Mouse (Mus musculus): ENCODE measurements at regions not wholly inside any gene's neighbourhood (a gene's known extent, or its start where the extent isn't known, plus 50 kb on each side); places are given as distances from the start of the nearest gene placed in this dataset.

DNA sequence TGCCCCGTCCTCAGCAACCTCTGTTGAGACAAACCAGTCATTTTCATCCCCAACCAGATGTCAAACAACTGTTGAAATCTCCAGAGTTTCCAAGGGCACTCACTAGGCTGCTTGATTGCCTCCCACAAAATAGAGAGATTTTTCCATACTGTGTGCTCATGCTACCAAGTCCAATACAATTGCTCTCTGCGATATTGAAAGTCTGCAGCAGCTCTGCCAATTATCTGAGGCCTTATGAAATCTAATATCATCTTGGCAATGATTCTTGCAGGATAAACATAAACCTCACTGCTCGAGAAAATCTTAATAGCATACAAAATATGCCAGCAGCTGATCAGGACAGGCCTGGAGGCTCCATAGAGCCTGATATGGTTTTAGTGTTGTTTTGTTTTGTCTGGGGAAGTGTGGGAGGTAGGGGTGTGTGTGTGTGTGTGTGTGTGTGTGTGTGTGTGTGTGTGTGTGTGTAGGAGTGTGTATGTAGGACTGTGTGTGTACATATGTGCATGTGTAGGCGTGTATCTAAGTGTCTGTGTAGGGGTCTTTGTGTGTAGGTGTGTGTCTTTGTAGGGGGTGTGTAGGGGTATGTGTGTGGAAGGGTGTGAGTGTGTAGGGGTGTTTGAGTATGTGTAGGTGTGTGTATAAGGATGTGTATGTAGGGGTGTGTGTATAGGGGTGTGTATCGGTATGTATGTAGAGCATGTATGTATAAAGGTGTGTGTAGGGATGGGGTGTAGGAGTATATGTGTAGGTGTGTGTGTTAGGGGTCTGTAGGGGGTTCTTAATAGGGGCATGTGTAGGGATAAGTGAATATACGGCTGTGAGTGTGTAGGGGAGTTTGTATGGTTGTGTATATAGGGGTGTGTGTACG, 398.1 kb downstream of the Pdcd6ip start:
- no peak for DNase-seq (ENCODE audit: extremely low spot score, low read depth, low spot score)

DNA sequence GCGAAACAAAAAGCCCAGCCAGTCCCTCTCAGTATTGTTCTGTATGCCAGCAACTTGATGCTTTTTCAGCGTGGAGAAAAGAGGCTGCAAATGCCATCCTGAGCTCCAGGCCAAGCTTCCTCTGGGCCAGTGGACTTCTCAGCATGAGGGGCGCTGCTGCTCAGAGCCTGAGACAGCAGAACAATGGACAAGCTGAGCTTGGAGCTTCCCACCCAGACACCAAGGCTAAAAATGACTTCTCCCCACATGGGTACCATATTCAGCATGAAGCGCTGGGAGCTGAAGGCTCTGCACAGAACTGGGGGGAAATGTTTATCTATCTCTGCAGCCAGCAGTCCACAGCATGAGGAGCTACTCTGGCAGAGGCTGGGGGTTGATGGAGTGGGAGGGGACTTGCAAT, 402.3 kb downstream of the Pdcd6ip start:
- DNase-seq (ENCODE audit: extremely low spot score, low read depth, low spot score), result no peak

DNA sequence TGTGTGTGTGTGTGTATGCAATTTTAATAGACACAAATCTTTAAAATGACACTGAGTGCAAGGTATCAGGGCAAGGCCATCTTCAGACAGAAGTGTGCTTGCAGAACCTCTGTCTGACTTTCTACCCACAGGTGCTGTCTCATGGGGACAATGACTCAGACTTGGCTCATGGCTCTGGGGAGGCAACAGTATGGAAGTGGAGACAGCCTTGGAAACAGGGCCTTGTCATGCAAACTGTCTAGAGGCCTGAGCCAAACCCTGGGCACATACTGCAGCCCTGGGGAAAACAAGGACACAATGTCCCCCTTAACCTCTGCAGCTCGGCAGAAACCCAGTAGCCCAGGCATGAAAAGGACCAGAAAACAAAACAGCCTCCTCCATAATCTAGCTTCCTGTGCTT, 405.6 kb downstream of the Pdcd6ip start:
- no peak for DNase-seq (ENCODE audit: extremely low spot score, low read depth, low spot score)

DNA sequence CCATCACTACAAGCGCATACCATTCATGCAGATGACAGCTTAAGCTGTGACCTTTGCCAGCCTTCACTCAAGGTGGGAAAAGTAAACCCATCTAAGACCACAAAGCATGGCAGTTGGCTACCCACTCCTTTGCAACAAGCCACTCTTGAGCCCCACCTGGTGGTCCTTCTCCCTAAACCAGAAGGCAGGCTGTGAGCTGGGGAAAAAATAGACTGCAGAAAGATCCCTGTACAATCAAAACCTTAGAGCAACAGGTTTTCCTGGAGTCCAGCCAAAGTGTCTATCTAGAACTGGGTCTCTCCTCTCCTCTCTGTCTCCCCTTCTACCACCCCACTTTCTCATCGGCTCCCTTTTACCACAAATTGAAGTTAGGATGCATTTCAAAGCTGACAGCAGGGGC, 407.2 kb downstream of the Pdcd6ip start:
- no peak for DNase-seq (ENCODE audit: extremely low spot score, low read depth, low spot score)

DNA sequence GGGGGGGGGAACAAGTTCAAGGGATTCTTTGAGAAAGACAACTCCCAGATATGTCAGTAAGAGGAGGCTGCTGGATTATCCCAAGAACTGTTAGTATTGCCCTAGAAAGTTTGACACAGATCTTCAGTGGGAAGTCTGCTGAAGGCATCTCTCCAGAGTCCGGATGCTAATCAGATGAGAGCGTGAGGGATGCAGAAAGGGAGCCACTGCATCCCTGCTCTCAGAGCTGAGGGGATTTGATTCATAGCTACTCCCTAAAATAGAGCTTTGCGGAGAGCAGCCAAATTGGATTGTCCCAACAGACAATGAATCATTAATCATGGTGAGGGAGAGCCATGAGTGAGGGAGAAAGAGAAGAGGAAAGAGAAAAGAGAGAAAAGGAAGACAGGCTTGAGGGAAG, 408.2 kb downstream of the Pdcd6ip start:
- DNase-seq (ENCODE audit: extremely low spot score, low read depth, low spot score), result no peak

DNA sequence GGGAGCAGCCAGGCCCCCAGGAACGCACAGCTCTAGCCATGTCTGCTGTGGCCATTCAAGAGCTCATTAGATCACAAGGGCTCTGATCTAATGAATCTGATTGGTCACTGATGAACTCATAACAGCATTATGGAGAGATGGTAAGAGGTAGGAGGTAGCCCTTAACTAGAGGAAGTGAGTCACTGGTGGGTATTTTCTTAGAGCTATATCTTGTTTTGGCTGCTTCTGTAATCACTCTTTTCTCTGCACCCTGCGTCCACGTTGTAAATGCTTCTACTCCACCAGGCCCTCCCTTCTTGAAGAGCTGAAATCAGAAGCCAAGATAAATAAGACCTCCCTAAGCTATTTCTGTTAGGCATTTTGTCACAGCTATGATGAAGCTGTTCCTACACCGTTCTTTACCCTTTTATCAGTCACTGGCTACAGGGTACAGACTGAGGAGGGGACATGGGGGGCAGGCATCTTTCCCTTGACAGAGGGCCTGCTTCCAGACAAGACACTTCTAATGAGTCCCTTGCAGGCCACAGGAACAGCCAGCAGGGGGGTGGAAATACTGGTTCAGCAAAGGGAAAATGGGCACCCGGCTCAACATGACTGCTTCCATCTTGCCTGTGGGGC, 412.1 kb downstream of the Pdcd6ip start:
- DNase-seq (ENCODE audit: extremely low spot score, low read depth, low spot score), result no peak

DNA sequence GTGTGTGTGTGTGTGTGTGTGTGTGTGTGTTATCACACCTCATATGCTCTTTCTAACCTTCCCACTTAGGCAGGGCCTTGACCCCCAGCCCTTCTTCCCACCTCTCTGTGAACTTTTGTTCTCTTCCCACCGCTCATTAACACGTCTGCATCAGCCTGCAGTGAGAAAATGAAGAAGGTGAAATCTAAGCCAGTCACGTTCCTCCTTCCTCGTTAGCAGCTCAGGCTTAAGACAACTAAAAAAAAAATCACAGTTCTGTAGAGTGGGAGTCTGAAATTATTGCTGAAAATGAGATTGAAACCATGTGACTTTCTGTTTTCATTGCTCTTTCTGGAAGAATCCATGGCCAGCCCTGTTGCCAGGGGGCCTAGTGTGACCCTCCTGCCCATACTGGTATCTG, 420.7 kb downstream of the Pdcd6ip start:
- DNase-seq (ENCODE audit: extremely low spot score, low read depth, low spot score), result no peak

DNA sequence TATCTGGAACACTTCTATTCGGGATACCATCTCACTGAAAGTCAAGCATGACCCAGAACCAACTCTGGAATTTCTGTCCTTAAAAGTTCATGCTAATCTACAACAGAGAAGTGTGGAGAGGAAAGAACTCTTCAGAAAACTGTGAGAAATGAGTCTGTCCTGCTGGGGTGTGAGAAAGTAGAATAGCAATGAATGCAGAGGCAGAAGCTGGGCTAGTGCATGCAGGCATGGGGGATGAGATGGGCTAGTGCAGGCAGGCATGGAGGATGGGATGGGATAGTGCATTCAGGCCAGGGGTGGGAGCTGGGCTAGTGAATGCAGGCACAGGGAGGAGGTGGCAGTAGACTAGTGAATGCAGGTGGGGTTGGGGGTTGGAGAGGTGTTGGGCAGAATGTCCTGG, 424.8 kb downstream of the Pdcd6ip start:
- no peak for DNase-seq (ENCODE audit: extremely low spot score, low read depth, low spot score)

DNA sequence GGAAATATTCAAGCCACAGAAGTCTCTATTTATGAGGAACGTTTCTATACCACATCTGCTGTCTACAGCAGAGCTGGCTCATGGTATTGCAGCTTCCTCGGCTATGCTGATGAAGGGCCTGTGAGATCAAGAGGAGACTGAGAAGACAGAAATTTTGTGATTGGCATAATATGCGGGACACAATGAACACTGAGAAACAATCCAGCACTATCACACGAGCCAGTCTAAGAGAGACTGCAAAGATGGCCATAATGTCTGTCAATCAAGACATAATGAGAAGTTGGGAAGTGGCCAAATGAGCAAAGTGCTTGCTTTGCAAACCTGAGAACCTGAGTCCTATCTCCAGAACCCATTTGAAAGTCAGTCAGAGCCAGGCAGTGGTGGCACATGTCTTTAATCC, 437.5 kb downstream of the Pdcd6ip start:
- DNase-seq (ENCODE audit: extremely low spot score, low read depth, low spot score), result no peak

DNA sequence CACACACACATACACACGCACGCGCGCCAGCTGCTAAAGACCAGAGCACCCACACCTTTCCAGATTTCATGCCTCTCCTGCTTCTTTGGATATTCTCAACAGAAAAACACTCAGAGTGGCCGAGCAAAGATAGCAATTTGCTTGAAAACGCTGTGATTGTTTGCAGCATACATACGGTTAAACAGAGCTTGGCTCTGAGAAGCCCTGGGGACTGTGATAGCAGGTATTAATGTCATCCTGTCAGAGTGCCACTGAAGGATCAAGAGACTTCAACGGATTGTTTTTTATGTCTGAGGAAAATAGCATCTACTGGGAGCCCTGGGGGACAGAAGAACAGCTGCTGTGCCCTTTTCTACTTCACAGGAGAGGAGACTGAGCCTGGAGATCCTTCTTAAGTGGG, 440.4 kb downstream of the Pdcd6ip start:
- no peak for DNase-seq (ENCODE audit: extremely low spot score, low read depth, low spot score)

DNA sequence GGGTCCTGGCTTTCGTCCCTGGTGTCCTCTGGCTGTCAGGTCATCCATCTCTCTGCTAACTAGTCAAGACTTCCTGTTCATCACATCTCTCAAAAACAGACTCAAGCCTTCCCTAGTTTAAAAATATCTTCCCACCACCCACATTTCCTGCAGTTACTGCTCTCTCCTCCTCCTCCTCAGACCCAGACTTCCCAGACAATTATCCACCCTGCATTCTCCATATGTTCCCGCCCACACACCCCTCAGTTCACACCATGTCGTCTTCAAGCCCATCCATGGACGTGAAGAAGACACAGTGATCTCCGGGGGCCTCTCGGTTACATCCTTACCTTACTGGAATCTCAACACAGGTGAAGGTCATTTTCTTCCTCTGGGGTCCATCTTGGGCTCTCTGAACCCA, 444.4 kb downstream of the Pdcd6ip start:
- no peak for DNase-seq (ENCODE audit: extremely low spot score, low read depth, low spot score)

DNA sequence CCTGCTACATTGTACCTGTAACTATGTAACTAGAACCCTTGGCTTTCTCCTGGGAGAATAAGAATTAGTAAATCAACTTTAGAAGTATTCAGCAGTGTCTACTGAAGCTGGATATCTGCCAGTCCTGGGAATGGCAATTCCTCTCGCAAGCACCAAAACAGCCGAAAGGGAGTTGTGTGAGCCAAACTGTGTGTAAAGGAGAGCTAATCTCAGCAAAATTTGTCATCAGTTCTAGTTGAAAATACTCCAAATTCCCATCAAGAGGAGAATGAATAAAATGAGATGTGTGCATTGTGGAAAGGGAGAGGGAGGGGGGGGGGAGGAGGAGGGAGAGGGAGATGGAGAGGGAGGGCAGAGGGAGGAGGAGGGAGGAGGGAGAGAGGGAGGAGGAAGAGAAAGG, 447.8 kb downstream of the Pdcd6ip start:
- DNase-seq (ENCODE audit: extremely low spot score, low read depth, low spot score), result no peak

DNA sequence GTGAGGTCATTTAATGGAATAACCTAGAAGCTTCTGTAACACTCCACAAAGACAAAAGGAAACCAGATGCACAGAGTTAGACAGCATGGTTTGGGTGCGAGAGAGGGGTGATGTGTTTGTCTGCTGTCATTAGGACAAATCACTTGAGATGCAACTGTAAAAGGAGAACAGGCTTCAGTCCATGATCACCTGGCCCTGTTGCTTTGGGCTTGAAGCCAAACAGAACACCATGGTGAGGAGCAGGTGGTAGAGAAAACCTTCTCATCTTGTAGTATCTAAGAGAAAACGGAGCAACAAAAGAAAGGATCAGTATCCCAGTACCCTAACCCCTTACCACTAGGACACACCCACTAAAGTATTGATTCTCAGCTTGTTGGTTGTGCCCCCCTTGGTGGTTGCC, 449.5 kb downstream of the Pdcd6ip start:
- DNase-seq (ENCODE audit: extremely low spot score, low read depth, low spot score), result no peak

DNA sequence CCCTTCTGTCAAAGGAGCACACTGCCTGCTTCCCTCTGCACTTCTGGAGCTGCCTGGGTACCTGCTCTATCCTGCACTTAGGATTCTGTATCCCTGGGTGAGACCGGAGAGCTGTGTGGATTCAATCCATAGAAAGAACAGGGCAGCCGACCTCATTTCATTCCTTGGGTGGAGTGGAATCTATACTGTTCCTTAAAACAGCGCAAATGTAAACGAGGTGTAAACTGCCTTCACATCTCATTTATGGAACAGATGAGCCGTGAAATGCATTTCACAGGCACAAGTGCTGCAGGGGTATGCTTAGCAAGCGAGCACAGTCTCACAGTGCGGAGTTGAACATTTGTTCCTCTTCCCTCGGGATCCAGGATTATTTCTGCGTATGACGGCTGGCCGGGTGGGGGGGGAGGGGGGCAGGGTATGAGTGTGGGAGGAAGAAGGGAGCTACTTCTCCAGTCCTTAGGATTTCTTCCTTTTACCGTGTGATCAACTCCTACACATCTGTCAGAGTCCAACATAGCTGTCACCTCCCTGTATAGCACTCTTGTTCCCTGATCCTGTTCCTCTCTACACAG, 459.3 kb downstream of the Pdcd6ip start:
- no peak for DNase-seq (ENCODE audit: extremely low spot score, low read depth, low spot score)

DNA sequence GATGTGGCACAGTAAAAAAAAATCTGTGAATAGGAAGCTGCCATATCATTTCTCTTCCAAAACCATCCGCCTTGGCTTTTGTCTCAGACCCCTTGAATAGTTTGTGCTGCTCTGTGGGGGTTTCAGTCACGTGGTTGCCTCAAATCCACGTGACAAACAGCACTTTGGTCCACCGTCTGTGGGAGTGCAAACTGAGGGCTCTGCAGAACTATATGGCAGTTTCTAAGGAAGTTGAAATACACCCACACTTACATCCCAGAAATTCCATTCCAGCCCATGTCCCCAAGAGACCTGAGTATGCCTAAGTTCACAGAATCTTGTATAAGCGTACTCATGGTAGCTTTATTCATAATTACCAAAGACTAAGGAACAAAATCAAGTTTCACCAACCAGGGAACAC, 460.1 kb downstream of the Pdcd6ip start:
- DNase-seq (ENCODE audit: extremely low spot score, low read depth, low spot score), result no peak

DNA sequence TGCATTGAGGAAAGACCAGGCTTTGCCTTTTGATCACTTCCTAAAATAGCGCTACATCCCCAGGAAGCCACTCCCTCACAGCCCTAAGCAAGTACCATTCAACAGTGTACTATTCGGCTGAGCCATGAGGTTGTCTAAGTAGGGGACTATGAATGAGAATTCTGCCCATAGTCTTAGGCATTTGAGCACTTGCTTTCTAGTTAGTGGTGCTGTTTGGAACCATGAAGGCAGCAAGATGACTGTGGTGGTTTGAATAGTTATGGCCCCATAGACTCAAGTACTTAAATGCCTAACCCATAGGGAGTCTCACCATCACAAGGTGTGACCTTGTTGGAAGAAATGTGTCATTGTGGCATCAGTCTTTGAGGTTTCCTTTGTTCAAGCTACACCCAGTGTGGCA, 464.2 kb downstream of the Pdcd6ip start:
- DNase-seq (ENCODE audit: extremely low spot score, low read depth, low spot score), result no peak

DNA sequence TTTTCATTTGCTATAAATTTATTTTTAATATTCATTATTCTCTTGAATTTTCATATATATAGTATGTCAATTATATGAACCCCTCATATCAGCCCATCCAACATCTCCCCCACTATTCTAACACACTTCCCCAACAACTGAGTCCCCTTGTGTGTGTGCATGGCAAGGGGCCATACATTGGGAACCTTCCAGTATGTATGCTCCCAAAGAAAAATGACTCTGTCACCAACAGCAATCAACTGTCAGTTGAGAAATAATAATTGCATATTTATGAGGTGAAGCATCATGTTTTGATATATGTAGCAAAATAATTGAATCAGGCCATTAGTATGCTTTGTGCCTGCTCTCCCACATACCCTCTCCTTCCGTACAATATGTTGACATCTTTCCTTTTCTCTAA, 474.7 kb downstream of the Pdcd6ip start:
- no peak for DNase-seq (ENCODE audit: extremely low spot score, low read depth, low spot score)

DNA sequence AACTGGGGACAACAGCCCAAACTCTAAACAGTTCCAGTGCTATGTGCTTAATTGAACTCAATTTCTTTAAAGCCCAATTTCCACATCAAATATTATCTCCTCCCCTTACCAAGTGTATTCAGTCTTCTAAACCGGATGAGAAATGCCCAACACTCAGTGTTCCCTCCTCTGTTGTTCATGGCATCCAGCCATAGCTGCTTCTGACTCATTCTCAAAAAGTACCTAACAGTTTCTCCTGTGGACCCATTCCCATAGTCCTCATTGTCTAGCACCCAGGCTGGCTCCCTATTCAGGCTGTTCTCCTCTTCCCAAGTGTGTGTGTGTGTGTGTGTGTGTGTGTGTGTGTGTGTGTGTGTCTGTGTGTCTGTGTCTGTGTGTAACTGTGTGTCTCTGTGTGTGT, 478.7 kb downstream of the Pdcd6ip start:
- DNase-seq (ENCODE audit: extremely low spot score, low read depth, low spot score), result no peak

DNA sequence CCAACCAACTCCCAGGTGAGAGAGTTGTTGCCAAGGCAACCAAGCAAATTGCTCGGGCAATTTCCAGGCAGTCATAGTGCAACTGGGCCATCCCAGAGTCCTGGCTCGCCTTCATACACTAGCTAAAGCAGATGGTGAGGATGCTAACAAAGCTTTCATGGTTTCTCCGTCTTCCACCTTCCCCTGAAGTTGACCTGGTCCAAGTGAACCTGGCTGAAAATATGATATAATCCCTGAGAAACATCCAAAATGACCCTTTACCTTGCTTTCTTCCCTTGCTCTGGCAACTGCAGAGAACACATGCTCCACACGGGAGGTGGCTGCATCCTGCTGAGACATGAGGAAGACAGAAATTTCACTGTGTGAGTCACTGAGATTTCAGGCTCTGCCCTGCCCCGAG, 494.1 kb downstream of the Pdcd6ip start:
- no peak for DNase-seq (ENCODE audit: extremely low spot score, low read depth, low spot score)

DNA sequence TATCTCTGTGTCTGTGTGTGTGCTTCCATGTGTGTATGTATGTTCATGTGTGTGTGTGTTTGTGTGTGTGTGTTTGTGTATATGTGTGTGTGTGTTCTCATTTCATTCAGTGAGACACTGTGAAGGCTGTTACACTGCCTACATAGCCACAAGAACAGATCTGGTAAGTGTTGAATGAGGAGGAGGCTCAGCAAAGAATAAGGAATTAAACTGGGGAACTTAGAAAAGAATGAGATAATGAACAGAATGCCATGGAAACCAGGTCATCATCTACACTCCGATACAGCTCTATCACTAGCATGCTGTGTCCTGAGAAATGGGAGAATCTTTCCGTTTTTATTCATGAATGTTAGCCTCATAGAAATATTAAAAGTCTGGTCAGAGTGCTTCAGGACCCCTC, 495.7 kb downstream of the Pdcd6ip start:
- no peak for DNase-seq (ENCODE audit: extremely low spot score, low read depth, low spot score)

DNA sequence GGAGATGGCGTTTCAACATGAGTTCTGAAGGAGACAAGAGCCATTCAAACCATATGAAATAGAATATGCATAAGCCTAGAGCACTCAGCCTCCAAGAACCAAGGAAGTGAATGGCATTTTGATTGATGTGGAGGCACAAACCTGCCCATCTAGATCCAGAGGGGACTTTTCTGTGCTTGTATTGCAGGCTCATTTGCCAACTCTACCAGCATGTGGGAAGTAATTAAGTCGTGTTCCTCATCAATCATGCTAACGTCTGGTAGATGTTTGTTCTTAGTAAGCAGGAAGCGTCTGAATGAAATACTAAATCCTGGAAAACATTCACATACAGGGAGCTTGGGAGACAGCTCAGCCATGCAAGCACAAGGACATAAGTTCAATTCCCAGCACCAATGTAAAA, 499.9 kb downstream of the Pdcd6ip start:
- no peak for DNase-seq (ENCODE audit: extremely low spot score, low read depth, low spot score)

DNA sequence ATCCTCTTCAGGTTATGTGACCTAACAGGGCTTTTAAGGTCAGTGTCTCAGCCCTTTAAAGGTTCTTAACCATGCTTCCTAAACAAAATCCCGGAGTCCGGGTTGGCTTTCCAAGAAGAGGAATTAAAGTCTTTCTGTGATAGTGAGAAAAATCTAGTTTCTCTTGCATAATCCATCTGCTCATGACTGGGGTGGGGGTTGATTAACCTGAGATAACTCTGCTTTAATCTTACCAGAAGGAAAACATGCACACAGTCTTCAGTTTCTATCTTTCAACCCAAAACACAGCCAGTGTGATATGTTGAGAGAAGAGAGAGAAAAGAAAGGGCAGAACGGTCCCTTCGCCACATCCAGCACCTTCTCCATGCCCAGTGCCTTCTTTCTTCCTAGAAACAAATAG, 508.8 kb downstream of the Pdcd6ip start:
- no peak for DNase-seq (ENCODE audit: extremely low spot score, low read depth, low spot score)
